Mouse (Mus musculus) C2C12 (cell line): Measurements from ENCODE around the gene Neurl2. TPM values are rescaled to one million over a fixed set of nuclear protein-coding genes. Genes with fewer than 3 reads are reported as not detected.
"Not testable (repeated sequence)": the region's sequence is repeated elsewhere in the genome, so short reads cannot be mapped to it uniquely, and the experiment has no call there.

Experiments used
- H3K27me3 ChIP-seq: one replicate; pipeline ENCODE4 v1.6.1; 2011; ENCODE audit not compliant: control insufficient read depth, insufficient read depth, insufficient read length
- H3K36me3 ChIP-seq: one replicate; pipeline ENCODE4 v1.6.1; 2011; ENCODE audit not compliant: control insufficient read depth, insufficient read depth
- H3K4me3 ChIP-seq: one replicate; pipeline ENCODE4 v1.5.1; 2011; ENCODE audit warnings: mild to moderate bottlenecking, control low read depth; ENCODE audit not compliant: poor library complexity, insufficient read depth, severe bottlenecking
- H3K79me2 ChIP-seq: one replicate; pipeline ENCODE4 v1.6.1; 2011; ENCODE audit not compliant: control insufficient read depth, insufficient read depth
- H3K79me3 ChIP-seq: one replicate; pipeline ENCODE4 v1.6.1; 2011; ENCODE audit warnings: low read depth, control low read depth
- H3ac ChIP-seq: one replicate; pipeline ENCODE3; 2011; ENCODE audit warnings: low read depth; ENCODE audit not compliant: control insufficient read depth, insufficient read length
- CEBPB ChIP-seq: IDR thresholded peaks from one replicate; pipeline ENCODE4 v1.6.1; 2011; ENCODE audit warnings: low read depth, mild to moderate bottlenecking, control low read depth, moderate library complexity
- CTCF ChIP-seq: IDR thresholded peaks from one replicate; pipeline ENCODE4 v1.5.1; 2011; ENCODE audit not compliant: control insufficient read depth, insufficient read depth, insufficient read length
- FOSL1 ChIP-seq: IDR thresholded peaks from one replicate; pipeline ENCODE4 v1.8.0; 2011; ENCODE audit warnings: mild to moderate bottlenecking, low read length; ENCODE audit not compliant: poor library complexity, insufficient read depth, severe bottlenecking
- MAX ChIP-seq: IDR thresholded peaks from one replicate; pipeline ENCODE4 v1.6.1; 2011; ENCODE audit warnings: mild to moderate bottlenecking, control low read depth
- MYOD1 ChIP-seq: IDR thresholded peaks from one replicate; pipeline ENCODE4 v1.6.1; 2011; ENCODE audit warnings: low read depth; ENCODE audit not compliant: control insufficient read depth, insufficient read length
- MYOG ChIP-seq: IDR thresholded peaks from one replicate; pipeline ENCODE4 v1.6.1; 2011; ENCODE audit not compliant: control insufficient read depth, insufficient read length; ENCODE audit errors: extremely low read depth
- USF1 ChIP-seq: IDR thresholded peaks from one replicate; pipeline ENCODE4 v1.6.1; 2011; ENCODE audit warnings: low read depth, mild to moderate bottlenecking, control low read depth, moderate library complexity
- polyA plus RNA-seq: library from polyadenylated mRNA; unstranded; fragments of >200 nt; fragmentation: generic; extraction: Trizol; gene quantifications from one replicate; pipeline ENCODE4 v1.2.1, GENCODE M21; 2012; ENCODE audit warnings: missing spikeins

Gene Neurl2
- polyA plus RNA-seq, 1 experiment, result 11.3 TPM

- no peak overlapping the region for H3ac ChIP-seq
- H3K36me3 ChIP-seq, result no peaks in the 10 kb centered on the region
- no peaks in the 10 kb centered on the region for H3K27me3 ChIP-seq
- no peak overlapping the region for H3K4me3 ChIP-seq
- TF ChIP-seq USF1 (no peak), MYOG (no peak), MAX (no peak), MYOD1 (no peak), FOSL1 (no peak), CTCF (no peak), CEBPB (no peak)
- no peaks in the 10 kb centered on the region for H3K79me2 ChIP-seq
- H3K79me3 ChIP-seq, result no peaks in the 10 kb centered on the region
Observed at GRCm38 (mm10) chr2:164864593-164864992, 31.3 kb upstream of the Neurl2 start.

GRCm38 (mm10) chr2:164863411-164863810 is 30.2 kb upstream of the Neurl2 start:
- not testable (repeated sequence) for H3ac ChIP-seq, H3K36me3 ChIP-seq, H3K79me2 ChIP-seq

GRCm38 (mm10) chr2:164862179-164862861 is 29.1 kb upstream of the Neurl2 start:
- TF ChIP-seq FOSL1 (no peak), MYOD1 (no peak), USF1 (no peak), MYOG (no peak), CEBPB (no peak), MAX (no peak), CTCF (no peak)
- Histone ChIP-seq H3K79me3 (no peaks in the 10 kb centered on the region), H3K79me2 (no peaks in the 10 kb centered on the region), H3K27me3 (no peaks in the 10 kb centered on the region), H3K4me3 (no peak overlapping the region), H3ac (no peak overlapping the region), H3K36me3 (no peaks in the 10 kb centered on the region)

More at GRCm38 (mm10) chr2:164863411-164863810, 30.2 kb upstream of the Neurl2 start:
- H3K79me3 ChIP-seq, H3K4me3 ChIP-seq, H3K27me3 ChIP-seq: not testable (repeated sequence)

- Histone ChIP-seq H3K79me3 (no peaks in the 10 kb centered on the region), H3K27me3 (no peaks in the 10 kb centered on the region), H3K36me3 (no peaks in the 10 kb centered on the region), H3ac (no peak overlapping the region), H3K4me3 (no peak overlapping the region), H3K79me2 (no peaks in the 10 kb centered on the region)
- TF ChIP-seq MYOD1, result no peak
- TF ChIP-seq CTCF, result no peak
Observed at GRCm38 (mm10) chr2:164861094-164861493, 27.8 kb upstream of the Neurl2 start.

GRCm38 (mm10) chr2:164859640-164860432 is 26.6 kb upstream of the Neurl2 start:
- H3K79me2 ChIP-seq, result no peaks in the 10 kb centered on the region
- H3K79me3 ChIP-seq, result no peaks in the 10 kb centered on the region
- TF ChIP-seq FOSL1 (no peak), MAX (no peak), MYOD1 (no peak), CEBPB (no peak), USF1 (no peak), MYOG (no peak), CTCF (no peak)
- H3K27me3 ChIP-seq, result no peaks in the 10 kb centered on the region
- H3K36me3 ChIP-seq, result no peaks in the 10 kb centered on the region
- H3K4me3 ChIP-seq, result no peak overlapping the region
- no peak overlapping the region for H3ac ChIP-seq

- Histone ChIP-seq H3K27me3 (no peaks in the 10 kb centered on the region), H3K79me2 (no peaks in the 10 kb centered on the region)
- TF ChIP-seq USF1 (no peak), CEBPB (no peak), MAX (no peak), CTCF (no peak)
Observed at GRCm38 (mm10) chr2:164859155-164859554, 25.9 kb upstream of the Neurl2 start.

More at GRCm38 (mm10) chr2:164859155-164859554, 25.9 kb upstream of the Neurl2 start:
- H3K4me3 ChIP-seq, result no peak overlapping the region
- no peaks in the 10 kb centered on the region for H3K36me3 ChIP-seq
- H3K79me3 ChIP-seq, result no peaks in the 10 kb centered on the region
- H3ac ChIP-seq, result no peak overlapping the region
